Mouse (Mus musculus) lung, postnatal 0 days (tissue): Measurements from ENCODE around the gene Tsc1.

Experiments
- CTCF ChIP-seq: IDR thresholded peaks from 2 replicates; pipeline ENCODE4 v1.5.1; 2016; ENCODE audit warnings: antibody characterized with exemption, mild to moderate bottlenecking
- EP300 ChIP-seq: IDR thresholded peaks from 2 replicates; pipeline ENCODE4 v1.6.1; 2016; ENCODE audit warnings: antibody characterized with exemption, mild to moderate bottlenecking, control low read depth

GRCm38 (mm10) chr2:28685895-28686294 is 44.9 kb downstream of the Tsc1 start:
- TF ChIP-seq CTCF (no peak), EP300 (no peak)
